Mouse (Mus musculus): ENCODE measurements at regions not wholly inside any gene's neighbourhood (a gene's known extent, or its start where the extent isn't known, plus 50 kb on each side); places are given as distances from the start of the nearest gene placed in this dataset.

- no peak for DNase-seq (ENCODE audit: extremely low spot score)
Measured at GRCm38 (mm10) chr1:146185444-146185843, 309.1 kb upstream of the Brinp3 start.

- DNase-seq (ENCODE audit: extremely low spot score): no peak
Measured at GRCm38 (mm10) chr1:146211646-146212045, 282.9 kb upstream of the Brinp3 start.

- no peak for DNase-seq (ENCODE audit: extremely low spot score)
Measured at GRCm38 (mm10) chr1:146231487-146232466, 262.8 kb upstream of the Brinp3 start.

GRCm38 (mm10) chr1:146260400-146260799 lies 234.2 kb upstream of the Brinp3 start:
- DNase-seq (ENCODE audit: extremely low spot score): no peak

- DNase-seq (ENCODE audit: extremely low spot score): no peak
Measured at GRCm38 (mm10) chr1:146299031-146299430, 195.5 kb upstream of the Brinp3 start.

GRCm38 (mm10) chr1:146312547-146312946 lies 182.0 kb upstream of the Brinp3 start:
- DNase-seq (ENCODE audit: extremely low spot score): no peak

- DNase-seq (ENCODE audit: extremely low spot score): no peak
Measured at GRCm38 (mm10) chr1:146316172-146317158, 178.1 kb upstream of the Brinp3 start.

GRCm38 (mm10) chr1:146322026-146322425 lies 172.5 kb upstream of the Brinp3 start:
- no peak for DNase-seq (ENCODE audit: extremely low spot score)

GRCm38 (mm10) chr1:146322862-146323261 lies 171.7 kb upstream of the Brinp3 start:
- DNase-seq (ENCODE audit: extremely low spot score): no peak

GRCm38 (mm10) chr1:146337049-146337448 lies 157.5 kb upstream of the Brinp3 start:
- DNase-seq (ENCODE audit: extremely low spot score): no peak

GRCm38 (mm10) chr1:146356964-146357363 lies 137.6 kb upstream of the Brinp3 start:
- no peak for DNase-seq (ENCODE audit: extremely low spot score)

- no peak for DNase-seq (ENCODE audit: extremely low spot score)
Measured at GRCm38 (mm10) chr1:146358301-146358700, 136.3 kb upstream of the Brinp3 start.

GRCm38 (mm10) chr1:146359632-146360031 lies 134.9 kb upstream of the Brinp3 start:
- peak; percentile 24 for DNase-seq (ENCODE audit: extremely low spot score)

GRCm38 (mm10) chr1:146360124-146360523 lies 134.4 kb upstream of the Brinp3 start:
- DNase-seq (ENCODE audit: extremely low spot score): no peak

GRCm38 (mm10) chr1:146363777-146364176 lies 130.8 kb upstream of the Brinp3 start:
- no peak for DNase-seq (ENCODE audit: extremely low spot score)
